Mouse (Mus musculus) left cerebral cortex, adult 2 months (tissue): ENCODE measurements around the gene Mxi1. TPM values are rescaled to one million over a fixed set of nuclear protein-coding genes. Genes with fewer than 3 reads are reported as not detected.

Source experiments
- DNase-seq, 2 experiments: peaks; one replicate each; pipeline ENCODE4 v3.0.0; 2021 to 2022; ENCODE audit warnings: low spot score in 2 of 2, mixed read lengths in 1 of 2; ENCODE audit errors: extremely low spot score in 1 of 2
- H3K27ac ChIP-seq: fragments of 200-600 bp; 2 replicates; pipeline ENCODE4 v1.8.1; 2022
- H3K4me3 ChIP-seq: fragments of 200-600 bp; 2 replicates; pipeline ENCODE4 v1.8.1; 2022
- CTCF ChIP-seq: fragments of 200-600 bp; IDR thresholded peaks from 2 replicates; pipeline ENCODE4 v1.8.1; 2022; ENCODE audit warnings: antibody characterized with exemption, mild to moderate bottlenecking, moderate library complexity
- intact Hi-C: fragments of 180-260 bp; cut with DNase I; formaldehyde crosslinking; loops from one replicate; pipeline ENCODE4 v1.15.1; 2025
- total RNA-seq, 2 experiments: library from RNA; stranded (reverse); gene quantifications; 2 replicates each; pipeline ENCODE4 v1.2.3; 2021

Mxi1 gene
- total RNA-seq, 2 experiments from 2014 or later = 85.3 to 89.6 TPM

DNA sequence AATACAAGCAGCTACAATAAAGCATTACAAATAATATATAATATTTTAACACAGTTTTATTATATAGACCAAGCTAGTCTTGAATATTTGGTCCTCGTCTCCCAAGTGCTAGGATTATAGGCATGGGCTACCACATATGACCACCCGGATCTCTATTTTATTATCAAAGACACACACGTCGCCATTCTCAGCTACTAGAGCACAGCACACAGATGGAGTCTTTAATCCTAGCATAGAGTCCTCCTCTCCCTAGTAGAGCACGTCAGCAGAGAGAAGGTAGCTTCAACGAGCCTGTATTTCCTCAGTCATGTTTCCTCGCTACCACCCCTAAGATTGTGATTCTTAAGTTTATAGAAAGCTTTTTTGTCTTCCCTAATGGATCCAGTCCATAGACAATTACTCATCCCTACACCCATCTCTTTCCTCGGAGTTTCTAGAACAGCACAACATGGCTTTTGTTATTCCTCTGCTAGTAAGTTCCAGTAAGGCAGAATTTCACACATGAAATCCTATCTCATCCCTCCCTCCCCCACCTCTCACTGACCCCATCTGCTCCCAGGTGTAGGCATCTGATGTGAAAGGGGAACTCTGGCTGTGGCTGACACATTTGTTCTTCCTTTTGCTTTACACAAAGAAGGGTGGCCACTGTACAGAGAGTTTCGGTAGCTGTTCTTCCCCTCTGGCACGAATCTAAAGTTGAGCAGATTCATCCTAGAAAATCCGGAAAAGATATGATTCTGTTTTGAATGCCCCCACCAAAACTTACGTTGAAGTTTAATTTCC is 87.3 kb downstream of the Mxi1 start:
- no peak for TF ChIP-seq CTCF
- DNase-seq = no peak
- Histone ChIP-seq H3K27ac (no peak overlapping the region), H3K4me3 (no peak overlapping the region)
- intact Hi-C loops = no loop called here

DNA sequence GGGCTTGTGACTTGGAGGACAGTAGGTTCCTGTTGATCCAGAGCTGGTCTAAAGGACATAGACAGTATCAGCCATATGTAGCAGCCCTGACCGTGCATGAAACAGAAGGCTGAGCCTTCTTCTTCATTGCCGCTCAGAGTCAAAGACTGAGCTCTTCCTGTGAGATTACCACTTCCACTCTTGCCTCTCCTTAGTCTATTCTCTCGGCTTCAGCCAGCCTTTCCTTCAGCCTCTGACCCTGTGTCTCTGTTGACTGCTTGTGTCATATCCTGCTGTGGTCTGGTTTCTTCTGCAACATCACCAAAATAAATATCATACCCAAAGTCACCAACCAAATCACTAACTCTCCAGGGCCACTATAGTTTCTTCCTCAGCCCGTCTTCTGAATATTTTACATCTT is 88.9 kb downstream of the Mxi1 start:
- Histone ChIP-seq H3K27ac (no peak overlapping the region), H3K4me3 (no peak overlapping the region)
- DNase-seq = no peak
- no peak for TF ChIP-seq CTCF
- intact Hi-C loops = no loop called here

DNA sequence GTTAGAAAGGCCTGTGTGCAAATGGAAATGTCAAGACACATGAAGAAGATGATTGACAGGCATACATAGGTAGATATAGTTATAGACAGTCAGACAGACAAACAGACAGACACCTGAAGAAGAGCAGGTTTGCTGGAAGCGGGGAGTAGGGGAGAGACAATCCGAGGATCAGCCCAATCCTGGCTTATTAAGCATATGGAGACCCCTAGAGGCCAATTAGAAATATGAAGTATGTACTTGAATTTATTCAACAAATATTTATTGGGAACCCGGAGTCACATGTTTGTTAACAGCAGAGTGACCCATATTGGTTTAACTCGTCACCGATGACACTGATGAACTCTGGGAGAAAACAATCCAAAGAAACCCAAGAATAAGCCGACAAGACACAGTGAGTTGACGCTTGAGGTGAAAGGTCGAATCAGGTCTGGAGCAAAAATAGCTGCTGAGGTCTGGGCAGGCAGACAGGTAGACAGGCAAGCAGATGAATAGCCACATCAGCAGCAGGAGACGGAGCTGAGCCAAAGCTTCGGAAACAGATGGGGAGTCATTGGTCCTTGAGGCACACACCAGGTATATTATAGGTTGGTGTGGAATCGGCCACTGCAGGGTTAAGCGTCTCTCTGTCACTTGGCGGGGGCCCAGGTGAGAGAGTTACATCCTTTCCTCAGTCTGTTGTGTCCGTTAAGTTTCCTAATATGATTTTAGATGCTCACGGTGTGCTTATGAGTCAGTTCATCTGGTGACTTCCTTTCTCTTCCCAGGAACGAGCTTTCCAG is 90.2 kb downstream of the Mxi1 start:
- Histone ChIP-seq H3K4me3 (no peak overlapping the region), H3K27ac (no peak overlapping the region)
- peak; percentile 26 for TF ChIP-seq CTCF
- no peak for DNase-seq
- intact Hi-C loops = no loop called here

DNA sequence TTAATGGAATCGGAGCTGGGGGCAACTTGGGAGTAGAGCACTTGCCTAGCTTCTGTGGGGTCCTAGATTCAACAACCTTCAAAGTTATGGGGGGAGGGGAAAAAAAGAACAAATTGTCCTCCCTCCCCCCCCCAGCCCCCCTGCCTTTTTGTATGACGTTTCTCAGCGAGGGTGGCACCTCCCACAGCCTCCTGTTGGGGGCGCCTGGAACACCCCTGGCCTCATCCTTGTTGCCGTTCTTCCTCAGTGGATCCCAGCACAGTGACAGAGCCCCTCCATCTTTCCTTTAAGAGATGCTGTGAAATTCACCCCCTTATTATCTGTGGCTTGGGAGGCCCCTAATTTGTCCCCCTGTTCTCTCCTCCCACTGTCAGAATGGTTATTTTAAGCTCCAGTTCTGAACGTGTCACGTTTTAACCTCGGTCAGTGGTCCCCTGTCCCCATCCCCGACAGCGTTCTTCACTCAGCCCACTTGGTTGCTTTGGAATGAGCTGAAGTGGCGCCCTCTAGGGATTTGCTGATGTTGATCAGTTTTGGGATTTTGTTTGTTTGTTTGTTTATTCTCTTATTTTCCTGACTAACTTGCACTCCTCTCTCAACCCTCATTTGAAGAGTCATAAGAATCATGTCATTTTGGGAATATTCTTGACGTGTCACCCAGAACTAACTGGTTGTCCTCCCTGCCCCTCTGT is 92.6 kb downstream of the Mxi1 start:
- TF ChIP-seq CTCF = no peak; the same call in none of the 2 replicates
- no peak for DNase-seq
- intact Hi-C loops = no loop called here
- Histone ChIP-seq H3K4me3 (no peak overlapping the region), H3K27ac (no peak overlapping the region)

DNA sequence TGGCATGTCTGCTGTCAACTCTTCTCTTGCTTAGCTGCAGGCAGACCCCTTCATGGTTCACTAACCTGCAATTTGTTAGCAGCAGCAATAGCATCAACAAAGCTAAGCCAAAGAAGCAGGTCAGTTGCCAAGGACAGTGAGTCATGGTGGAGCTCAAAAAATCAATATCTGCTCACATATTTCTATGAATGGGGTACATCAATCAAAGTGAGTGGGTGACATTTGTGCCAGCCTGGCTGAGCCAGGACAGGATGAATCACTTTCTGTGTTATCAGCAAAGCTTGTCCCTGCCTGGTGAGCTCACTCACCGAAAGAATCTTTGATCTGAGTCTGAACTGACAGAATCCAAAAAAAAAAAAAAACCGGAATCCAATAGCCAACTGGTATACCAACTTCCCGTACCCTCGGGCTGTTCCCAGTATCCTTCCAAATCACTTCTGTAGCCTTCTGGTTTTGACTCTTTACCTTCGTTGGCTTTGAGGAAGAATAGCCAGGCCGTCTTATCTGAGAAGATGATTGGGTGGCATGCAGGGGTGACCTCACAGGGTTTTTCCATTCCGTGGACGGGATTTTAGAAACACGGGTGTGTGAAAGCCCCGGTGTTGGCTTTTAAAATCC is 94.0 kb downstream of the Mxi1 start:
- H3K4me3 ChIP-seq = no peak overlapping the region
- TF ChIP-seq CTCF = no peak
- no peak overlapping the region for H3K27ac ChIP-seq
- intact Hi-C loops = no loop called here
- no peak for DNase-seq

DNA sequence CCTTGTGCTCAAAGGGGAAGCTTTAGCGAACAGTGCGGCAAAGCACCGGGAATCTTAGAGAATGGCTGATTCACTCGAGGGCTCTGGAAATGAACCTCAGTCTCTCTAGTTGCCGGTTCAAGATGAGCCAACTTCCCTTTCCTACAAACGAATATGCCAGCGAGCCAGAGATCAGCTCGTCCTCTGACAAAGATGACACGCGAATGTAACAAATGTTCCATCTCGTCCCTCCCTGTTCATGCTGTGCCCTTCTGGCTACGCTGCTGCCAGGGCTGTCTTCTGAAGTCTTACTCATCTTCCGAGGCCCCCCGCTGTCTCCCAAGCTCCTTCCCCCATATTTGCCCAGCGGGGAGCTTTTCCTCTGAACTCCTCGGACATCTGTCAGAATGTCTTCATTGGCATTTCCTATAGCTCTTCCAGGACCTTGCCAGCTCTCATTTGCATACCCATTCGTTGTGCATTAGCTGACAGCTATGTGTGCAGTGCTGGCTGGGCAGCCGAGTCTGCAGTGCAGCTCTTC is 94.6 kb downstream of the Mxi1 start:
- TF ChIP-seq CTCF = no peak
- Histone ChIP-seq H3K27ac (no peak overlapping the region), H3K4me3 (no peak overlapping the region)
- DNase-seq = no peak
- intact Hi-C loops = no loop called here

DNA sequence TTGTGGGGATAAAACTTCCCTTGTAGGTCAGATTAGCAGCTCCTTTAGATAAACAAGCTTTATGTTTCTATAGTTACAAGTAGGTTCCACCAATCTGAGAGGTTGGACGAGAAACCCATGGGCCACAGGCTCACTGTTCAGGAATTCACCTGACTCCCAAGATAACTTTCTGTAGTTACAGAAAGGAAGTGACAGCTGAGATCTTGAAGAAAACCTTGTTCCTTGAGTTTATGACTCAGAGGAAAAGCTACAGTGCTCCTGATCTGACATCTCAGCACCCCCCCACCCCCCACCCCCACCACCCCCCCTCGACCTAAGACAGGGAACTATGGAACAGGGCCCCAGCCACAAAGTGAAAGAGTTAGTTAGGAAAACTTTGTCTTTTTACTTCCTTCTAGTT is 95.5 kb downstream of the Mxi1 start:
- TF ChIP-seq CTCF = no peak
- DNase-seq = no peak
- no peak overlapping the region for H3K27ac ChIP-seq
- no peak overlapping the region for H3K4me3 ChIP-seq
- intact Hi-C loops = no loop called here

DNA sequence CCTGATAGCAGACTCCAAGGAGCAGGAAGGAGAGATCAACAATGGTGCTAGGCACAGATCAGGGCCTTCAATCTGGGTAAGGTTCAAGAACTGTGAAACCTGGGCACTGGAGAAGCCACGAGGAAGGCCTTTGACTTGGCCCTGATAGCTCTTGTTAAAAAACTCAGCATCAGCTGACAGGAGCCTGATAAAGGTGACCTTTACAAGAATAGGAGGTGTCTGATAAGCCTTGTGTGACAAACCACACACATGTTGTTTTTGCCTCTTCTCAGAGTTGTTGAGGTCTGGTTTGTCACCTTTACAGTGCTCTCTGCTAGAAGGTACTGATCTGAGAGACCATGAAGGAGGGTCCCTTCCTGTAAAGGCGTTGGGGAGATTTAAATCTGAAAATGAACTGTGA is 97.0 kb downstream of the Mxi1 start:
- DNase-seq = no peak
- intact Hi-C loops = no loop called here
- Histone ChIP-seq H3K27ac (no peak overlapping the region), H3K4me3 (no peak overlapping the region)
- TF ChIP-seq CTCF = no peak

DNA sequence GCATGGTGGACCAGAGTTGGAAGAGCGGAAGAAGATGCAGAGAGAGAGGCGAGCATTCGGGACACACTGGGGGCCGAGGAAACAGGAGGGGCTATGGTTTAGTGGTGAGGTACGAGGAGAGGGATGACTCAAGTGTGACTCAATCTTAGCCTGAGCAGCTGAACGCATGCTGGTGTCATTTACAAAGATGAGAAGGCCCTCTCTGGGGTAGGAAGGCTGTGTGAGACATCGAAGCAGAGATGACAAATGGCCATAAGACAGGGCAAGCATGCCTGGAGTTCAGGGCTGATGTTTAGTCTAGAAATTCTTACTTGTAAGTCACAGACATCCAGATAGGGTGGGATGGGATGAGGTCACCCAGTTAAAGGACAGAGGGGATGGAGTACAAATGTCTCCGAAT is 98.1 kb downstream of the Mxi1 start:
- TF ChIP-seq CTCF = no peak

DNA sequence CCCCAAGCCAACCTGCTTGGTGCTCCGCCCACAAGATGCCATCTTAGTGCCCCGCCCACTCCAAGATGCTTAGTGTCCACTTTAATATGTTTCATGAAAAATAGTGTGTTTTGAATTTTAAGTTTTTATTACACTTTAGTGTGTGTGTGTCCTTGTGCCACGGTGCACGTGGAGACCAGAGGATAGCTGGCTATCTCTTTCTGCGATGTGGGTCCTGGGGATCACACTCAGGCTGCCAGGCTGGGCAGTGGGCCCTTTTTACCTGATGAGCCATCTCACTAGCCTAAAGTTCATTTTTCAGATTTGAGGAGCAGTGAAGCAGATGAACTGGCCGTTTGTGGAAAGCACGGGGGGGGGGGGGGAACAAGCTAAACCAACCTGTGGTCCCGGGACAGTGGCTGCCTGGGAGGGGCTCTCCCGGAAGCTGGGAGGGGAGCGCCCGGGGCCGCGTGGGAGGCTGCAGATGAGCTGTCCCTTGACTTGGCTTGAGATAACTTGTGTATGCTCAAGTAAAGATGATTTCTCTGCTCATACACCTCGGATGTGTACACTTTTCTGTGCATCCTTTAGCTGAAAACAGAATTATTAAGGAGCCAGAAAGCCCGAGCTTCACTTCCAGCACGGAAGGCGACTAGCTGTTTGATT is 99.5 kb downstream of the Mxi1 start:
- no peak for TF ChIP-seq CTCF
- H3K4me3 ChIP-seq = no peak overlapping the region
- intact Hi-C loops = no loop called here
- DNase-seq = no peak
- no peak overlapping the region for H3K27ac ChIP-seq

More for the DNA sequence above, 98.1 kb downstream of the Mxi1 start:
- intact Hi-C loops = no loop called here
- no peak for DNase-seq
- H3K4me3 ChIP-seq = no peak overlapping the region
- no peak overlapping the region for H3K27ac ChIP-seq

DNA sequence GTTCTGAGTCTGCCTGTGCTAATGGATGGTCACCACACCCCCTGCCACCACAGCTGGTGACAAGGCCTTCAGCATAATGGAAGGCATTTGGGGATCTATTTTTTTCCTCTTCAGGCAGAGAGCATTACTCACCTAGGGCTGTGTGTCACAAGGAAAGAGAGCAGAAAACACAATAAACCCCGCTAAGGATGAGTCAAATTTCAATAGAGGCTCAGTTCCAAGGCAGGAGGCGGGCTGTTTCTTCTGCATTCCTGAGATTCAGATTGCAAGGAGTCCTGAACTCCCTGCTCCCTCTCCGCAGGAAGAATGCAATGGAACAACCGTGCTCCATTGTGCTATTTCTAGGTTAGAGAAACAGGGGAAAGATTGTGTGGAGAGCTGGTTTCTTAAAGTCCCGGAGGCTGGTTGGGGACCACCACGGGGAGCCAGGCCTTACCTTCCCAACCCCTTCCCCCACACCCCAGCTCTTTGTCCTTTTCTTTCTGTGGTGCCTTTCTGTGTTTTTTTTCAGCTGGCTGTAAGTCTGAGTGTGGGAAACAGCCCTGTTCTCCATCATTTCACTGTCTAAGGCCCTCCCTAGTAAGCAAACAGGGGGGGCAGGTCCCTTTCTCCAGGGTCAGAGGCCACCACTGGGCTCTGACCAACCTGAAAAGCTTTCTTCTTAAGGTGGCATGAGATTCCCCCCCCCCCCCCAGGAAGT is 102.0 kb downstream of the Mxi1 start:
- peak overlapping the region; percentile 67 for H3K27ac ChIP-seq
- H3K4me3 ChIP-seq = no peak overlapping the region
- intact Hi-C loops = no loop called here
- peak in 1 of 2 experiments; percentile 36 for DNase-seq
- no peak for TF ChIP-seq CTCF
